Mouse (Mus musculus): ENCODE results near the gene Ccdc177. TPM values are rescaled to one million over a fixed set of nuclear protein-coding genes. Genes with fewer than 3 reads are reported as not detected.

The Ccdc177 gene
- total RNA-seq, 2 experiments from 2014 or later, result 0.07 TPM; not detected in 1

GRCm38 (mm10) chr12:80746031-80746813 lies 14.3 kb downstream of the Ccdc177 start:
- intact Hi-C loops (cut with DNase I; ENCODE audit: low total_unique reads), result no loop called here
- DNase-seq, result no peak

GRCm38 (mm10) chr12:80744614-80745013 lies 15.9 kb downstream of the Ccdc177 start:
- intact Hi-C loops (cut with DNase I; ENCODE audit: low total_unique reads), result no loop called here
- no peak for DNase-seq

GRCm38 (mm10) chr12:80739482-80739881 lies 21.0 kb downstream of the Ccdc177 start:
- DNase-seq, result no peak
- intact Hi-C loops (cut with DNase I; ENCODE audit: low total_unique reads), result no loop called here

GRCm38 (mm10) chr12:80737283-80737600 lies 23.2 kb downstream of the Ccdc177 start:
- no peak for DNase-seq
- intact Hi-C loops (cut with DNase I; ENCODE audit: low total_unique reads), result no loop called here

GRCm38 (mm10) chr12:80736464-80737282 lies 23.8 kb downstream of the Ccdc177 start:
- peak; percentile 41 for DNase-seq
- intact Hi-C loops (cut with DNase I; ENCODE audit: low total_unique reads), result no loop called here

GRCm38 (mm10) chr12:80734526-80735470 lies 25.7 kb downstream of the Ccdc177 start:
- intact Hi-C loops (cut with DNase I; ENCODE audit: low total_unique reads), result no loop called here
- DNase-seq, result no peak

GRCm38 (mm10) chr12:80730567-80730966 lies 29.9 kb downstream of the Ccdc177 start:
- peak; percentile 56 for DNase-seq
- intact Hi-C loops (cut with DNase I; ENCODE audit: low total_unique reads), result no loop called here

- no peak for DNase-seq
- intact Hi-C loops (cut with DNase I; ENCODE audit: low total_unique reads), result loop anchor here (5.0 kb wide), 1 partner anchor 32 kb away; the partner anchor contains the start of gene Ccdc177
Measured at GRCm38 (mm10) chr12:80729758-80730530, 30.5 kb downstream of the Ccdc177 start.

GRCm38 (mm10) chr12:80728814-80729213 lies 31.7 kb downstream of the Ccdc177 start:
- DNase-seq, result no peak
- intact Hi-C loops (cut with DNase I; ENCODE audit: low total_unique reads), result loop anchor here (5.0 kb wide), 1 partner anchor 33 kb away; the partner anchor contains the start of gene Ccdc177

GRCm38 (mm10) chr12:80728207-80728606 lies 32.3 kb downstream of the Ccdc177 start:
- no peak for DNase-seq
- intact Hi-C loops (cut with DNase I; ENCODE audit: low total_unique reads), result loop anchor here (5.0 kb wide), 1 partner anchor 34 kb away; the partner anchor contains the start of gene Ccdc177

- peak; percentile 77 for DNase-seq
- intact Hi-C loops (cut with DNase I; ENCODE audit: low total_unique reads), result loop anchor here (5.0 kb wide), 2 partner anchors 37 to 48 kb away; partner anchors contain the start of gene Ccdc177
Measured at GRCm38 (mm10) chr12:80724853-80725559, 35.5 kb downstream of the Ccdc177 start.

- DNase-seq, result no peak
- intact Hi-C loops (cut with DNase I; ENCODE audit: low total_unique reads), result loop anchor here (5.0 kb wide), 1 partner anchor 44 kb away; no protein-coding TSS in a partner anchor
Measured at GRCm38 (mm10) chr12:80721458-80721857, 39.0 kb downstream of the Ccdc177 start.

- no peak for DNase-seq
- intact Hi-C loops (cut with DNase I; ENCODE audit: low total_unique reads), result loop anchor here (5.0 kb wide), 1 partner anchor 43 kb away; no protein-coding TSS in a partner anchor
Measured at GRCm38 (mm10) chr12:80720507-80720906, 40.0 kb downstream of the Ccdc177 start.

- intact Hi-C loops (cut with DNase I; ENCODE audit: low total_unique reads), result no loop called here
- no peak for DNase-seq
Measured at GRCm38 (mm10) chr12:80719141-80719540, 41.3 kb downstream of the Ccdc177 start.

GRCm38 (mm10) chr12:80715915-80716314 lies 44.6 kb downstream of the Ccdc177 start:
- no peak for DNase-seq
- intact Hi-C loops (cut with DNase I; ENCODE audit: low total_unique reads), result no loop called here

- intact Hi-C loops (cut with DNase I; ENCODE audit: low total_unique reads), result no loop called here
- no peak for DNase-seq
Measured at GRCm38 (mm10) chr12:80706915-80707604, 53.4 kb downstream of the Ccdc177 start.

- no peak for DNase-seq
- intact Hi-C loops (cut with DNase I; ENCODE audit: low total_unique reads), result no loop called here
Measured at GRCm38 (mm10) chr12:80706208-80706914, 54.1 kb downstream of the Ccdc177 start.
